Mouse (Mus musculus): ENCODE measurements around the gene Ncln. TPM values are rescaled to one million over a fixed set of nuclear protein-coding genes. Genes with fewer than 3 reads are reported as not detected.

Ncln gene
- total and polyA plus RNA-seq, 2 experiments from 2014 or later = 58.1 to 83.0 TPM

GRCm38 (mm10) chr10:81507691-81508489, 11.7 kb upstream of the Ncln start:
- no peak for ATAC-seq (ENCODE audit: low FRiP score)
- H3K27ac ChIP-seq (ENCODE audit: low read depth, low read length) = no peak overlapping the region
- WGBS = 76% methylated on average over 13 of the region's 13 CpGs

GRCm38 (mm10) chr10:81507095-81507494, 10.9 kb upstream of the Ncln start:
- H3K4me3 ChIP-seq (ENCODE audit: low read depth, low read length) = no peak overlapping the region
- no peaks in the 10 kb centered on the region; the same call in 1 of the 2 replicates for H3K27me3 ChIP-seq (ENCODE audit: insufficient read depth, low read length)
- 37% methylated on average over 6 of the region's 6 CpGs for WGBS
- H3K9me3 ChIP-seq (ENCODE audit: low read length) = no peaks in the 10 kb centered on the region
- H3K4me2 ChIP-seq (ENCODE audit: low read depth, low read length, poor library complexity, severe bottlenecking) = no peak overlapping the region
- H3K9ac ChIP-seq (replicated peaks; ENCODE audit: low read length, poor library complexity, severe bottlenecking) = no peak overlapping the region
- ATAC-seq (ENCODE audit: low FRiP score) (no peak), DNase-seq (ENCODE audit: low spot score) (no peak)
- no peaks in the 10 kb centered on the region for H3K4me1 ChIP-seq (ENCODE audit: insufficient read depth, low read length)
- no peaks in the 10 kb centered on the region for H3K36me3 ChIP-seq (ENCODE audit: insufficient read depth, low read length)
- TF ChIP-seq CTCF (IDR thresholded peaks at IDR 0.05) = no peak
- no peak overlapping the region for H3K27ac ChIP-seq (ENCODE audit: low read depth, low read length)

More at GRCm38 (mm10) chr10:81507691-81508489, 11.7 kb upstream of the Ncln start:
- H3K4me2 ChIP-seq (ENCODE audit: low read depth, low read length, poor library complexity, severe bottlenecking) = no peak overlapping the region
- no peak for DNase-seq (ENCODE audit: low spot score)
- no peak overlapping the region for H3K9ac ChIP-seq (replicated peaks; ENCODE audit: low read length, poor library complexity, severe bottlenecking)
- peaks cover 3% of the 10 kb centered on the region; the same call in 1 of the 2 replicates for H3K27me3 ChIP-seq (ENCODE audit: insufficient read depth, low read length)
- H3K9me3 ChIP-seq (ENCODE audit: low read length) = no peaks in the 10 kb centered on the region
- no peaks in the 10 kb centered on the region for H3K4me1 ChIP-seq (ENCODE audit: insufficient read depth, low read length)
- no peak for TF ChIP-seq CTCF (IDR thresholded peaks at IDR 0.05)
- no peak overlapping the region for H3K4me3 ChIP-seq (ENCODE audit: low read depth, low read length)
- no peaks in the 10 kb centered on the region for H3K36me3 ChIP-seq (ENCODE audit: insufficient read depth, low read length)

- H3K4me3 ChIP-seq (ENCODE audit: low read depth, low read length) = no peak overlapping the region
- no peaks in the 10 kb centered on the region for H3K36me3 ChIP-seq (ENCODE audit: insufficient read depth, low read length)
- H3K27me3 ChIP-seq (ENCODE audit: insufficient read depth, low read length) = no peaks in the 10 kb centered on the region
- no peaks in the 10 kb centered on the region for H3K4me1 ChIP-seq (ENCODE audit: insufficient read depth, low read length)
- no peak for ATAC-seq (ENCODE audit: low FRiP score)
- no peaks in the 10 kb centered on the region for H3K9me3 ChIP-seq (ENCODE audit: low read length)
- 82% methylated on average over 15 of the region's 15 CpGs for WGBS
- H3K4me2 ChIP-seq (ENCODE audit: low read depth, low read length, poor library complexity, severe bottlenecking) = no peak overlapping the region
- no peak overlapping the region for H3K9ac ChIP-seq (replicated peaks; ENCODE audit: low read length, poor library complexity, severe bottlenecking)
- TF ChIP-seq CTCF (IDR thresholded peaks at IDR 0.05) = no peak
- no peak overlapping the region for H3K27ac ChIP-seq (ENCODE audit: low read depth, low read length)
- DNase-seq (ENCODE audit: low spot score) = no peak
Observed at GRCm38 (mm10) chr10:81505016-81505664, 8.9 kb upstream of the Ncln start.

- H3K27me3 ChIP-seq (ENCODE audit: insufficient read depth, low read length) = no peaks in the 10 kb centered on the region
- WGBS = 6% methylated on average over 36 of the region's 36 CpGs
- TF ChIP-seq CTCF (IDR thresholded peaks at IDR 0.05) = peak; percentile 98
- no peaks in the 10 kb centered on the region for H3K36me3 ChIP-seq (ENCODE audit: insufficient read depth, low read length)
- peak overlapping the region; percentile 64 for H3K4me2 ChIP-seq (ENCODE audit: low read depth, low read length, poor library complexity, severe bottlenecking)
- ATAC-seq (ENCODE audit: low FRiP score) = peak; percentile 47; the same call in 1 of the 2 replicates
- 0 out of 2 replicates have a peak overlapping the region, but pooled peaks have one; percentile 48 for H3K9ac ChIP-seq (replicated peaks; ENCODE audit: low read length, poor library complexity, severe bottlenecking)
- no peaks in the 10 kb centered on the region for H3K9me3 ChIP-seq (ENCODE audit: low read length)
- H3K4me1 ChIP-seq (ENCODE audit: insufficient read depth, low read length) = no peaks in the 10 kb centered on the region
- peak overlapping the region; percentile 36 for H3K4me3 ChIP-seq (ENCODE audit: low read depth, low read length)
- H3K27ac ChIP-seq (ENCODE audit: low read depth, low read length) = no peak overlapping the region
- peak; percentile 66 for DNase-seq (ENCODE audit: low spot score)
Observed at GRCm38 (mm10) chr10:81502658-81503057, 6.5 kb upstream of the Ncln start.

GRCm38 (mm10) chr10:81501863-81502262, 5.7 kb upstream of the Ncln start:
- ATAC-seq (ENCODE audit: low FRiP score) = no peak
- Histone ChIP-seq H3K4me3 (ENCODE audit: low read depth, low read length) (no peak overlapping the region), H3K36me3 (ENCODE audit: insufficient read depth, low read length) (no peaks in the 10 kb centered on the region), H3K9ac (replicated peaks; ENCODE audit: low read length, poor library complexity, severe bottlenecking) (no peak overlapping the region), H3K27ac (ENCODE audit: low read depth, low read length) (no peak overlapping the region), H3K4me2 (ENCODE audit: low read depth, low read length, poor library complexity, severe bottlenecking) (no peak overlapping the region), H3K27me3 (ENCODE audit: insufficient read depth, low read length) (no peaks in the 10 kb centered on the region), H3K9me3 (ENCODE audit: low read length) (no peaks in the 10 kb centered on the region), H3K4me1 (ENCODE audit: insufficient read depth, low read length) (no peaks in the 10 kb centered on the region)
- no peak for DNase-seq (ENCODE audit: low spot score)
- 85% methylated on average over 5 of the region's 5 CpGs for WGBS
- TF ChIP-seq CTCF (IDR thresholded peaks at IDR 0.05) = no peak

DNA sequence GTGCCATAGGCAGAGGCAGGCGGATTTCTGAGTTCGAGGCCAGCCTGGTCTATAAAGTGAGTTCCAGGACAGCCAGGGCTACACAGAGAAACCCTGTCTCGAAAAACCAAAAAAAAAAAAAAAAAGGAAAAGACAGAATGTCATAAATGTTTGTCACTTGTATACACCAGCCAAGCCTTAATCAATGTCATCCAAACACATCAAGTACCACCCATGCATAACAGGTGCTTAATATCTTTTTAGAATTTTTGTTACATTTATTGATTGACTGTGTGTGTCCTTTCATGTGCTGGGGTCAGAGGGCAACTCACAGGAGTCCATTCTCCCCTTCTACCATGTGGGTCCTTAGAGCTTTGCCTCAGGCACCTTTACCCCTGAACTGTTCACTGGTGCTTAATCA, 3.8 kb upstream of the Ncln start, which contains the start of gene S1pr4:
TSS of gene S1pr4 (minus strand) at position 101 of the 400 bp plus-strand sequence.
- H3K36me3 ChIP-seq (ENCODE audit: insufficient read depth, low read length) = no peaks in the 10 kb centered on the region
- peaks cover 4% of the 10 kb centered on the region; the same call in 1 of the 2 replicates for H3K4me1 ChIP-seq (ENCODE audit: insufficient read depth, low read length)
- H3K9me3 ChIP-seq (ENCODE audit: low read length) = no peaks in the 10 kb centered on the region
- ATAC-seq (ENCODE audit: low FRiP score) = no peak
- WGBS = 87% methylated on average over 2 of the region's 3 CpGs
- no peaks in the 10 kb centered on the region for H3K27me3 ChIP-seq (ENCODE audit: insufficient read depth, low read length)
- H3K9ac ChIP-seq (replicated peaks; ENCODE audit: low read length, poor library complexity, severe bottlenecking) = no peak within 1 kb of the TSS
- no peak within 1 kb of the TSS for H3K4me2 ChIP-seq (ENCODE audit: low read depth, low read length, poor library complexity, severe bottlenecking)
- H3K27ac ChIP-seq (ENCODE audit: low read depth, low read length) = no peak within 1 kb of the TSS
- DNase-seq (ENCODE audit: low spot score) = no peak
- TF ChIP-seq CTCF (IDR thresholded peaks at IDR 0.05) = no peak
- no peak within 1 kb of the TSS for H3K4me3 ChIP-seq (ENCODE audit: low read depth, low read length)
